Mouse (Mus musculus) retina, adult 2 months (tissue): ENCODE measurements at regions not wholly inside any gene's neighbourhood (a gene's known extent, or its start where the extent isn't known, plus 50 kb on each side); places are given as distances from the start of the nearest gene placed in this dataset.

ENCODE experiments used
- DNase-seq: peaks from one replicate; pipeline ENCODE4 v3.0.0-alpha.2; 2012; ENCODE audit warnings: low read depth, low spot score

GRCm38 (mm10) chr13:34462808-34463511, 118.0 kb upstream of the Slc22a23 start:
- no peak for DNase-seq

GRCm38 (mm10) chr13:34462206-34462807, 117.3 kb upstream of the Slc22a23 start:
- DNase-seq: no peak

- DNase-seq: no peak
Observed at GRCm38 (mm10) chr13:34460969-34461368, 116.0 kb upstream of the Slc22a23 start.

- DNase-seq: no peak
Observed at GRCm38 (mm10) chr13:34456051-34456450, 111.1 kb upstream of the Slc22a23 start.

GRCm38 (mm10) chr13:34446806-34447205, 101.8 kb upstream of the Slc22a23 start:
- DNase-seq: no peak

- DNase-seq: no peak
Observed at GRCm38 (mm10) chr13:34446327-34446726, 101.3 kb upstream of the Slc22a23 start.

- no peak for DNase-seq
Observed at GRCm38 (mm10) chr13:34441347-34441746, 96.4 kb upstream of the Slc22a23 start.

- DNase-seq: no peak
Observed at GRCm38 (mm10) chr13:34427527-34427926, 82.5 kb upstream of the Slc22a23 start.

- no peak for DNase-seq
Observed at GRCm38 (mm10) chr13:34424921-34425320, 79.9 kb upstream of the Slc22a23 start.

GRCm38 (mm10) chr13:34421644-34422043, 76.7 kb upstream of the Slc22a23 start:
- DNase-seq: no peak

GRCm38 (mm10) chr13:34420341-34421156, 75.6 kb upstream of the Slc22a23 start:
- no peak for DNase-seq

GRCm38 (mm10) chr13:34419061-34419460, 74.1 kb upstream of the Slc22a23 start:
- no peak for DNase-seq

- no peak for DNase-seq
Observed at GRCm38 (mm10) chr13:34416603-34417002, 71.6 kb upstream of the Slc22a23 start.

GRCm38 (mm10) chr13:34414533-34414932, 69.6 kb upstream of the Slc22a23 start:
- no peak for DNase-seq

- no peak for DNase-seq
Observed at GRCm38 (mm10) chr13:34408669-34409055, 63.7 kb upstream of the Slc22a23 start.

GRCm38 (mm10) chr13:34408007-34408668, 63.2 kb upstream of the Slc22a23 start:
- DNase-seq: no peak

- DNase-seq: no peak
Observed at GRCm38 (mm10) chr13:34406291-34406690, 61.3 kb upstream of the Slc22a23 start.

GRCm38 (mm10) chr13:34402631-34403030, 57.6 kb upstream of the Slc22a23 start:
- no peak for DNase-seq

GRCm38 (mm10) chr13:34401031-34401430, 56.0 kb upstream of the Slc22a23 start:
- DNase-seq: no peak

- DNase-seq: no peak
Observed at GRCm38 (mm10) chr13:34398847-34399246, 53.9 kb upstream of the Slc22a23 start.

- no peak for DNase-seq
Observed at GRCm38 (mm10) chr13:34398061-34398787, 53.2 kb upstream of the Slc22a23 start.
